Mouse (Mus musculus) lung, postnatal 14 days (tissue): Measurements from ENCODE around the gene Krtap1-4.

Experiments
- DNase-seq: peaks from one replicate; pipeline ENCODE4 v3.0.0; 2021

Gene Krtap1-4

GRCm38 (mm10) chr11:99547892-99548291 lies 35.6 kb downstream of the Krtap1-4 start:
- DNase-seq: no peak

GRCm38 (mm10) chr11:99539721-99540120 lies 43.7 kb downstream of the Krtap1-4 start:
- DNase-seq: peak; percentile 6
